In genomic region chr13:98461467-98461866, GRCm38 (mm10) we compare ENCODE assay signal across 26 mouse cellular contexts. TPM values are rescaled to one million over a fixed set of nuclear protein-coding genes. Genes with fewer than 3 reads are reported as not detected.
DNase-seq lines count a peak whose midpoint lies in the region; ATAC-seq and TF ChIP-seq lines count a peak whose summit lies in the region.
"Had no signal": no experiment of that assay in that cellular context is flagged by ENCODE, and none has a peak within 500 bp of the region (broad histone marks: within the 10 kb centered on the region; RNA-seq: fewer than 3 reads in every experiment).

No protein-coding gene starts in this region.

- H3K9ac ChIP-seq in liver, embryonic 11.5 days (ENCODE audit: low read depth, low read length) = no peak overlapping the region
- H3K9ac ChIP-seq: embryonic facial prominence, embryonic 12.5 days; forebrain, postnatal 0 days; heart, embryonic 15.5 days; hindbrain, embryonic 15.5 days; limb, embryonic 13.5 days; liver, embryonic 15.5 days had no signal

- no peak overlapping the region for H3K4me2 ChIP-seq in liver, embryonic 11.5 days
- H3K4me2 ChIP-seq: embryonic facial prominence, embryonic 12.5 days; heart, embryonic 15.5 days; hindbrain, embryonic 15.5 days; limb, embryonic 13.5 days; liver, embryonic 15.5 days; midbrain, embryonic 11.5 days had no signal

- H3K4me1 ChIP-seq in E14TG2a.4 (replicated peaks; ENCODE audit: low read depth, low read length) = peaks cover 3% of the 10 kb centered on the region
- no peaks in the 10 kb centered on the region for H3K4me1 ChIP-seq in liver, embryonic 11.5 days (replicated peaks; ENCODE audit: control insufficient read depth, insufficient read depth, low read length)
- H3K4me1 ChIP-seq: embryonic facial prominence, embryonic 12.5 days; heart, embryonic 15.5 days; hindbrain, embryonic 15.5 days; limb, embryonic 13.5 days; liver, embryonic 15.5 days had no signal

- 59% methylated on average over 4 of the region's 4 CpGs for WGBS in liver, embryonic 11.5 days

- H3K27me3 ChIP-seq in E14TG2a.4 (ENCODE audit: insufficient read depth, low read length) = peaks cover 7% of the 10 kb centered on the region
- no peaks in the 10 kb centered on the region for H3K27me3 ChIP-seq in liver, embryonic 11.5 days (replicated peaks; ENCODE audit: control insufficient read depth, insufficient read depth, low read length)
- H3K27me3 ChIP-seq: embryonic facial prominence, embryonic 12.5 days; heart, embryonic 15.5 days; hindbrain, embryonic 15.5 days; limb, embryonic 13.5 days; liver, embryonic 15.5 days had no signal

- no peak overlapping the region for H3K4me3 ChIP-seq in layer of hippocampus, adult 2 months
- H3K4me3 ChIP-seq in E14TG2a.4 (replicated peaks; ENCODE audit: low read length) = no peak overlapping the region
- no peak overlapping the region for H3K4me3 ChIP-seq in liver, embryonic 11.5 days (ENCODE audit: low read depth, low read length)
- H3K4me3 ChIP-seq: embryonic facial prominence, embryonic 12.5 days; heart, embryonic 15.5 days; hindbrain, embryonic 15.5 days; limb, embryonic 13.5 days; liver, embryonic 15.5 days had no signal

- H3K36me3 ChIP-seq in E14TG2a.4 (ENCODE audit: insufficient read depth, low read length) = no peaks in the 10 kb centered on the region
- no peaks in the 10 kb centered on the region for H3K36me3 ChIP-seq in liver, embryonic 11.5 days (ENCODE audit: control insufficient read depth, insufficient read depth, low read length)
- H3K36me3 ChIP-seq: embryonic facial prominence, embryonic 12.5 days; heart, embryonic 15.5 days; hindbrain, embryonic 15.5 days; limb, embryonic 13.5 days; liver, embryonic 15.5 days had no signal

- peak; percentile 16; the same call in 1 of the 2 replicates for TF ChIP-seq CTCF in layer of hippocampus, adult 2 months (conservative IDR thresholded peaks at IDR 0.05)
- peak; percentile 40 for TF ChIP-seq CTCF in E14TG2a.4 (conservative IDR thresholded peaks at IDR 0.05; ENCODE audit: low read length)

- peaks cover 7% of the 10 kb centered on the region for H3K9me3 ChIP-seq in E14TG2a.4 (ENCODE audit: low read length)
- no peaks in the 10 kb centered on the region for H3K9me3 ChIP-seq in liver, embryonic 11.5 days (ENCODE audit: control insufficient read depth, low read length)
- H3K9me3 ChIP-seq: embryonic facial prominence, embryonic 12.5 days; heart, embryonic 15.5 days; hindbrain, embryonic 15.5 days; liver, embryonic 15.5 days had no signal

- DNase-seq in heart, adult 11 months = peak; percentile 65
- DNase-seq in heart, adult 8-10 months (ENCODE audit: low spot score) = no peak
- no peak for DNase-seq in layer of hippocampus, adult 2 months (ENCODE audit: low spot score in 2 of 2)
- no peak for DNase-seq in layer of hippocampus, adult 9-11 months
- DNase-seq in R1 (ENCODE audit: low read depth, low spot score) (peak; percentile 57), liver (no peak)
- no peak for DNase-seq in liver, embryonic 11.5 days (ENCODE audit: low spot score)
- DNase-seq: adrenal gland, postnatal 14 days; cerebellum, adult 2 months; cerebellum, postnatal 25 days; forebrain, postnatal 0 days; gastrocnemius, postnatal 14 days; heart, adult 18-20 months; heart, postnatal 36 days; kidney, postnatal 10 days had no signal

- no peak for ATAC-seq in liver, embryonic 11.5 days (replicated peaks; ENCODE audit: low FRiP score)
- ATAC-seq: forebrain, postnatal 0 days had no signal

- H3K27ac ChIP-seq in layer of hippocampus, adult 2 months = no peak overlapping the region
- H3K27ac ChIP-seq in liver, embryonic 11.5 days (ENCODE audit: low read depth, low read length) = no peak overlapping the region
- H3K27ac ChIP-seq: embryonic facial prominence, embryonic 12.5 days; heart, embryonic 15.5 days; hindbrain, embryonic 15.5 days; limb, embryonic 13.5 days; liver, embryonic 15.5 days had no signal

RNA-seq across cellular contexts. Expression of gene Gm10320, which starts 30.3 kb away (rescaled TPM):
- not detected for total RNA-seq in heart, adult 8-10 months (2022)
- total RNA-seq in layer of hippocampus, adult 2 months (2021) = not detected
- 1.9 and 2.0 TPM in 2 replicates for polyA plus RNA-seq in liver, embryonic 11.5 days (2014; fragmentation: Nextera tagmentation; extraction: Ambion mirVana)
- total RNA-seq: adrenal gland, postnatal 14 days; forebrain, postnatal 0 days; gastrocnemius, postnatal 14 days; heart, adult 18-20 months; heart, postnatal 36 days; layer of hippocampus, adult 18-20 months; left cerebral cortex, postnatal 14 days; midbrain, postnatal 0 days had no signal
- polyA plus RNA-seq: testis, adult 2 months had no signal

Comparison
In these comparisons a context has a peak if more than half of its experiments do, and no peak if none do; other contexts are left out.
1. DNase-seq: peak in heart, adult 11 months (single experiment) and R1 (single experiment); none in heart, adult 8-10 months (single experiment), layer of hippocampus, adult 2 months (0 of 2), layer of hippocampus, adult 9-11 months (single experiment), liver, embryonic 11.5 days (single experiment) and liver (single experiment).